Mouse (Mus musculus) brain, embryonic 14.5 days (tissue): Measurements from ENCODE around the gene Kat8.

Experiments used
- CTCF ChIP-seq: fragments of 200-500 bp; IDR thresholded peaks from 2 replicates; pipeline ENCODE4 v1.5.1; 2012; ENCODE audit warnings: inconsistent platforms, mild to moderate bottlenecking, moderate library complexity, borderline replicate concordance; ENCODE audit not compliant: insufficient read depth, insufficient read length; ENCODE audit errors: extremely low read depth
- POLR2A ChIP-seq: fragments of 200-500 bp; IDR thresholded peaks from 2 replicates; pipeline ENCODE4 v1.6.1; 2012; ENCODE audit warnings: mild to moderate bottlenecking, inconsistent platforms, borderline replicate concordance; ENCODE audit not compliant: poor library complexity, insufficient read depth, insufficient read length, severe bottlenecking; ENCODE audit errors: extremely low read depth

DNA sequence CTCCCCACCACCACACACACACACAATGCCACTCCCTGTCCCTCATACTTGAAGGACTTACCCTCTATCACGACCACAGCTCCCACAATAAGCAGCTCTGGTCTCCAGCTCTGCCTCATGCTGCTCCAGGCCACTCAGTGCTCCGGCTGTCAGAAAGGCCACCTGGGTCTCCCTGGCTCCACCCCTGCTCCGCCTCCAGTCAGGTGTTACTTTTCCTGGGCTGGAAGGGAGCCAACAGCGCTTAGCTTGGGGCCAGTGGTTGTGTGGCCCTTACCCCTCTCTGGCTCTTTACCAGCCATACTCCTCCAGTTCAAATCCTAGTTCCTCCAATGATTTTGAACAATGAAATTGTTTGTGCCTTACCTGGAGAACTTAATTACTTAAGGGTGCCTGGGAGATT is 21.5 kb upstream of the Kat8 start, which contains the start of gene Prss53:
- TF ChIP-seq CTCF (no peak), POLR2A (no peak)
